Mouse (Mus musculus) midbrain, embryonic 16.5 days (tissue): ENCODE measurements around the gene Slc7a6. TPM values are rescaled to one million over a fixed set of nuclear protein-coding genes. Genes with fewer than 3 reads are reported as not detected.

ENCODE experiments used
- ATAC-seq: fragments of 200-750 bp; cut with Nextera tagmentation; 2 replicates; pipeline ENCODE4 v1.8.0; 2017; ENCODE audit warnings: moderate TSS enrichment
- H3K27ac ChIP-seq: fragments of 300-500 bp; sonication (generic); 2 replicates; pipeline ENCODE4 v1.5.1; 2014; ENCODE audit warnings: mild to moderate bottlenecking, low read length, mixed read lengths
- H3K27me3 ChIP-seq: fragments of 300-500 bp; sonication (generic); 2 replicates; pipeline ENCODE4 v1.6.1; 2014; ENCODE audit warnings: low read depth, low read length, mixed read lengths; ENCODE audit not compliant: control insufficient read depth, insufficient read depth
- H3K36me3 ChIP-seq: fragments of 300-500 bp; sonication (generic); 2 replicates; pipeline ENCODE4 v1.6.1; 2014; ENCODE audit warnings: mild to moderate bottlenecking, low read length, moderate library complexity, mixed read lengths; ENCODE audit not compliant: control insufficient read depth, insufficient read depth
- H3K4me1 ChIP-seq: fragments of 300-500 bp; sonication (generic); 2 replicates; pipeline ENCODE4 v1.6.1; 2014; ENCODE audit warnings: mild to moderate bottlenecking, low read length, mixed read lengths; ENCODE audit not compliant: control insufficient read depth, insufficient read depth
- H3K4me2 ChIP-seq: fragments of 300-500 bp; sonication (generic); 2 replicates; pipeline ENCODE4 v1.6.1; 2014; ENCODE audit warnings: mild to moderate bottlenecking, low read length, mixed read lengths
- H3K4me3 ChIP-seq: fragments of 300-500 bp; sonication (generic); 2 replicates; pipeline ENCODE4 v1.5.1; 2014; ENCODE audit warnings: low read depth, mild to moderate bottlenecking, low read length, moderate library complexity, mixed read lengths
- H3K9ac ChIP-seq: fragments of 300-500 bp; sonication (generic); 2 replicates; pipeline ENCODE4 v1.6.1; 2014; ENCODE audit warnings: low read depth, low read length, mixed read lengths
- H3K9me3 ChIP-seq: fragments of 300-500 bp; sonication (generic); replicated peaks from 2 replicates; pipeline ENCODE4 v1.6.1; 2014; ENCODE audit warnings: mild to moderate bottlenecking, low read length, mixed read lengths; ENCODE audit not compliant: control insufficient read depth, poor library complexity, severe bottlenecking
- WGBS: fragments of 180-500 bp; shearing (Covaris S2); extraction: QIAGEN DNeasy Blood & Tissue Kit; methylation state at CpG from one replicate; pipeline ENCODE4 v1.1.7; 2014; 5-methylcytosine and 5-hydroxymethylcytosine counted together
- polyA plus RNA-seq: library from polyadenylated mRNA; unstranded; fragments of >200 nt; fragmentation: Nextera tagmentation; extraction: Ambion mirVana; gene quantifications from 2 replicates; pipeline ENCODE4 v1.2.1, GENCODE M21; 2015

The Slc7a6 gene
- polyA plus RNA-seq, 1 experiment from 2014 or later: 41.8 TPM

DNA sequence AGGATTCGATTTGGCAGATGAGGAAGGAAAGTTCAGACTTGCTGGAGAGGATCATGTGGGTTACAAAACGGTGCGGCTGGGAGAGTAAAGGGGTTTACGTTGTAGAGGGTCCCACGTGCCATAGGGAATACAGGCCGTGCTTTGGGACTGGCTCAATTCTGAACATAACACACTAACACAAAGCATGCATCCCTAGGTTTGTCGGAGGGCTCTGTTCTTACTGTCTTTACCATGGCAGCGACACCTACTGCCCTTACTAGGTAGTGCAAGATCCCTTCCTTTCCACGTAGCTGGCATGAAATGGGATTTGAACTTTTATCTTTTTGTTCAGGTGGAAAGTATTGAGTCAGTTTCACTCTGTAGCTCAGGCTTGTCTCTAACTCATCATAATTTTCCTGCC lies 57.9 kb downstream of the Slc7a6 start:
- no peak overlapping the region for H3K27ac ChIP-seq
- WGBS: 35% methylated on average over 9 of the region's 9 CpGs
- H3K9ac ChIP-seq: no peak overlapping the region
- H3K4me2 ChIP-seq: no peak overlapping the region
- no peaks in the 10 kb centered on the region for H3K27me3 ChIP-seq
- no peak for ATAC-seq
- no peaks in the 10 kb centered on the region for H3K4me1 ChIP-seq
- H3K36me3 ChIP-seq: peaks cover 38% of the 10 kb centered on the region
- H3K4me3 ChIP-seq: no peak overlapping the region
- no peaks in the 10 kb centered on the region for H3K9me3 ChIP-seq

DNA sequence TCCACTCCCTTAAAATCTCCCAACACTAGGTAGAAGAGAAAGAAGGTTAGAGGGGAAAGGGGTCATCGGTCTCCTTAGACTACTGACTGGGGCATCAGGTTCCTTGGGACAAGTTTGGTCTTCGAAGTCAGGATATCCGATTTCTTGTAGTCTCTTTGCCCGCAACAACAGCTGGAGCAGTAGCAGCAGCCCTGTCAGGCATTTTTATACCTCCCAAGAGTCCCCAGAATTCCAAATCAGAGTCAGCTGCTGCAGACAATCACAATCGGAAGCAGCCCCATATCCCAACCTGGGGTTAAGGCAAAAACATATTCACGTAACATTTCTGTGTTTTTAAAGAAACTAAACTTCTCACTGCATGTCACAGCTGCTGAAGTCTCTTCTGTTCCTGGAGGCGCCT lies 62.9 kb downstream of the Slc7a6 start:
- 92% methylated on average over 7 of the region's 7 CpGs for WGBS
- Histone ChIP-seq H3K4me2 (no peak overlapping the region), H3K27me3 (no peaks in the 10 kb centered on the region), H3K9me3 (no peaks in the 10 kb centered on the region), H3K36me3 (peaks cover 28% of the 10 kb centered on the region), H3K27ac (no peak overlapping the region), H3K9ac (no peak overlapping the region), H3K4me3 (no peak overlapping the region), H3K4me1 (no peaks in the 10 kb centered on the region)
- no peak for ATAC-seq

DNA sequence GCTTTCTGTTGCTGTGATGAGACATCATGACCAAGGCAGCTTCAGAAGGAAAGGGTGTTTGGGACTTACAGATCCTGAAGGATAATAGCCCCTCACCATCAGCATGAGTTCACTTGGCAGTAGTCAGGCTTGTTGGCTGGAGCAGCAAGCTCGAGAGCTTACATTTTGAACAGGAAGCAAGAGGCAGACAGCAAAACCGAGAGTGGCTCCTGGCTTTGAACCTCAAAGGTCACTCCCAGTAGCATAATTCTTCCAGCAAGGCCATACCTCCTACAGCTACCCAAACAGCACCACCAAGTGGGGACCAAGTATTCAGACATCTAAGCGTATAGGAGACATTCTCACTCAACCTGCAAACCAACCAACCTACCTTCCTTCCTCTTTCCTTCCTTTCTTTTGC lies 64.1 kb downstream of the Slc7a6 start:
- WGBS: 81% methylated on average over 3 of the region's 3 CpGs
- peaks cover 36% of the 10 kb centered on the region for H3K36me3 ChIP-seq

GRCm38 (mm10) chr8:106234567-106235261 lies 66.1 kb downstream of the Slc7a6 start:
- H3K27me3 ChIP-seq: no peaks in the 10 kb centered on the region
- H3K4me2 ChIP-seq: no peak overlapping the region
- no peak for ATAC-seq
- peaks cover 27% of the 10 kb centered on the region; the same call in 1 of the 2 replicates for H3K36me3 ChIP-seq
- no peaks in the 10 kb centered on the region for H3K9me3 ChIP-seq
- H3K9ac ChIP-seq: no peak overlapping the region
- H3K4me3 ChIP-seq: no peak overlapping the region
- no peak overlapping the region for H3K27ac ChIP-seq
- WGBS: 92% methylated on average over 17 of the region's 17 CpGs
- H3K4me1 ChIP-seq: no peaks in the 10 kb centered on the region

More for the DNA sequence above, 64.1 kb downstream of the Slc7a6 start:
- Histone ChIP-seq H3K27me3 (no peaks in the 10 kb centered on the region), H3K4me3 (no peak overlapping the region), H3K9me3 (no peaks in the 10 kb centered on the region), H3K4me1 (no peaks in the 10 kb centered on the region), H3K4me2 (no peak overlapping the region), H3K27ac (no peak overlapping the region), H3K9ac (no peak overlapping the region)
- no peak for ATAC-seq

DNA sequence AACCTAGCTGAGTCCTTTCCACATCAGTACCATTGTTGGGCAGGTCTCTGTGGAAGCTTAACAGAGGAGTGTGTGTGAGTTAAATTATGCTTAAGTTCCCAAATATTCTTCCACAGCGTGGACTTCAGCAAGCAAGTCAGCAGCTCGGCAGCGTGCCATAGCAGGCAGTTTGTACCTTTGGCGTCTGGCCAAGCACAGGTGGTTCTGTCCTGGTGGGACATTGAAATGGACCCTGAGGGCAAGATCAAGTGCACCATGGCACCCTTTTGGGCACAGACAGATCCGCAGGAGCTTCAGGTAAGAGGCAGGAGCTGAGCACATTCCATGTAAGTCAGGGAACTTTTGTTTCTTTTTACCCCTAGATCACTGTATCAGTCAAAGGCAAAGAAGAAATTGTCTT lies 68.4 kb downstream of the Slc7a6 start:
- ATAC-seq: no peak
- Histone ChIP-seq H3K4me1 (no peaks in the 10 kb centered on the region), H3K36me3 (peaks cover 23% of the 10 kb centered on the region; the same call in 1 of the 2 replicates), H3K4me3 (no peak overlapping the region), H3K9me3 (no peaks in the 10 kb centered on the region), H3K9ac (no peak overlapping the region), H3K4me2 (no peak overlapping the region), H3K27me3 (no peaks in the 10 kb centered on the region), H3K27ac (no peak overlapping the region)
- WGBS: 94% methylated on average over 5 of the region's 5 CpGs

Other genes with a start within 250 kb of the Slc7a6 start
- 4.5 and 4.9 TPM in 2 replicates for gene Ctrl, start 235.0 kb upstream of the Slc7a6 start, polyA plus RNA-seq
- 59.6 and 71.2 TPM in 2 replicates for gene Psmb10, start 230.4 kb upstream of the Slc7a6 start, polyA plus RNA-seq
- gene Lcat, start 225.5 kb upstream of the Slc7a6 start, polyA plus RNA-seq: 1.3 and 3.0 TPM in 2 replicates
- 7.6 and 10.6 TPM in 2 replicates for gene Slc12a4, start 202.8 kb upstream of the Slc7a6 start, polyA plus RNA-seq
- not detected in 2 replicates for gene Dpep3, start 189.4 kb upstream of the Slc7a6 start, polyA plus RNA-seq
- 29.4 and 29.8 TPM in 2 replicates for gene Dus2, start 177.5 kb upstream of the Slc7a6 start, polyA plus RNA-seq
- 0.25 TPM in 1 of 2 replicates, not detected in the other for gene Dpep2nb, start 162.9 kb upstream of the Slc7a6 start, polyA plus RNA-seq
- gene Ddx28, start 157.0 kb upstream of the Slc7a6 start, polyA plus RNA-seq: 20.3 and 21.5 TPM in 2 replicates
- 2.1 and 3.2 TPM in 2 replicates for gene Nfatc3, start 110.0 kb upstream of the Slc7a6 start, polyA plus RNA-seq
- gene Esrp2, start 31.9 kb upstream of the Slc7a6 start, polyA plus RNA-seq: 0.14 and 0.29 TPM in 2 replicates
- gene Pla2g15, start 18.5 kb upstream of the Slc7a6 start, polyA plus RNA-seq: 24.5 and 25.2 TPM in 2 replicates
- 30.8 and 33.1 TPM in 2 replicates for gene Slc7a6os, start 42.1 kb downstream of the Slc7a6 start, polyA plus RNA-seq
- 60.9 and 61.5 TPM in 2 replicates for gene Prmt7, start 42.1 kb downstream of the Slc7a6 start, polyA plus RNA-seq
- 69.6 and 76.2 TPM in 2 replicates for gene Smpd3, start 169.1 kb downstream of the Slc7a6 start, polyA plus RNA-seq
- 45.3 and 45.9 TPM in 2 replicates for gene Zfp90, start 246.5 kb downstream of the Slc7a6 start, polyA plus RNA-seq